Mouse (Mus musculus) right cerebral cortex, postnatal 10 days (tissue): Measurements from ENCODE around the gene 9530068E07Rik.
"Not testable (repeated sequence)": the region's sequence is repeated elsewhere in the genome, so short reads cannot be mapped to it uniquely, and the experiment has no call there.

Experiments
- DNase-seq, 2 experiments: peaks; one replicate each; pipeline ENCODE4 v3.0.0; 2021; ENCODE audit warnings: low spot score in 2 of 2

9530068E07Rik gene

GRCm38 (mm10) chr11:52395940-52396596, at the start of gene 9530068E07Rik:
Gene 9530068E07Rik (plus strand): TSS chr11:52396428.
- peak; percentile 97 for DNase-seq

- DNase-seq, result peak; percentile 65 to 75
Observed at GRCm38 (mm10) chr11:52346635-52347005, 49.6 kb upstream of the 9530068E07Rik start.

GRCm38 (mm10) chr11:52348156-52348555, 48.1 kb upstream of the 9530068E07Rik start:
- DNase-seq, result no peak

- no peak for DNase-seq
Observed at GRCm38 (mm10) chr11:52348724-52349123, 47.5 kb upstream of the 9530068E07Rik start.

GRCm38 (mm10) chr11:52350924-52351323, 45.3 kb upstream of the 9530068E07Rik start:
- DNase-seq, result no peak

GRCm38 (mm10) chr11:52352271-52352670, 44.0 kb upstream of the 9530068E07Rik start:
- DNase-seq, result no peak

- no peak for DNase-seq
Observed at GRCm38 (mm10) chr11:52354644-52355043, 41.6 kb upstream of the 9530068E07Rik start.

- DNase-seq, result no peak
Observed at GRCm38 (mm10) chr11:52355601-52356000, 40.6 kb upstream of the 9530068E07Rik start.

GRCm38 (mm10) chr11:52357091-52357490, 39.1 kb upstream of the 9530068E07Rik start:
- not testable (repeated sequence) for DNase-seq

- peak; percentile 54 to 74 for DNase-seq
Observed at GRCm38 (mm10) chr11:52358520-52358919, 37.7 kb upstream of the 9530068E07Rik start.

- DNase-seq, result no peak
Observed at GRCm38 (mm10) chr11:52359686-52360470, 36.4 kb upstream of the 9530068E07Rik start.

GRCm38 (mm10) chr11:52360471-52361277, 35.6 kb upstream of the 9530068E07Rik start, which contains the start of gene Vdac1:
Gene Vdac1 (plus strand): TSS chr11:52360860.
- peak; percentile 91 to 93 for DNase-seq

- peak in 1 of 2 experiments; percentile 50 for DNase-seq
Observed at GRCm38 (mm10) chr11:52361287-52361921, 34.8 kb upstream of the 9530068E07Rik start.

- DNase-seq, result no peak
Observed at GRCm38 (mm10) chr11:52364376-52364775, 31.9 kb upstream of the 9530068E07Rik start.

GRCm38 (mm10) chr11:52365143-52365542, 31.1 kb upstream of the 9530068E07Rik start:
- DNase-seq, result peak; percentile 70 to 72

GRCm38 (mm10) chr11:52366358-52366757, 29.9 kb upstream of the 9530068E07Rik start:
- DNase-seq, result no peak

- no peak for DNase-seq
Observed at GRCm38 (mm10) chr11:52368176-52368985, 27.8 kb upstream of the 9530068E07Rik start.

GRCm38 (mm10) chr11:52369252-52370134, 26.7 kb upstream of the 9530068E07Rik start:
- DNase-seq, result no peak

- no peak for DNase-seq
Observed at GRCm38 (mm10) chr11:52370135-52370452, 26.1 kb upstream of the 9530068E07Rik start.

- peak; percentile 55 to 59 for DNase-seq
Observed at GRCm38 (mm10) chr11:52370538-52370937, 25.7 kb upstream of the 9530068E07Rik start.
